Mouse (Mus musculus) forelimb bud, embryonic 11.5 days (tissue): Measurements from ENCODE around the gene Ccdc113.

Experiments
- DNase-seq: peaks from one replicate; pipeline ENCODE4 v3.0.0-alpha.2; 2012; ENCODE audit warnings: low read depth, low spot score

Ccdc113 gene

DNA sequence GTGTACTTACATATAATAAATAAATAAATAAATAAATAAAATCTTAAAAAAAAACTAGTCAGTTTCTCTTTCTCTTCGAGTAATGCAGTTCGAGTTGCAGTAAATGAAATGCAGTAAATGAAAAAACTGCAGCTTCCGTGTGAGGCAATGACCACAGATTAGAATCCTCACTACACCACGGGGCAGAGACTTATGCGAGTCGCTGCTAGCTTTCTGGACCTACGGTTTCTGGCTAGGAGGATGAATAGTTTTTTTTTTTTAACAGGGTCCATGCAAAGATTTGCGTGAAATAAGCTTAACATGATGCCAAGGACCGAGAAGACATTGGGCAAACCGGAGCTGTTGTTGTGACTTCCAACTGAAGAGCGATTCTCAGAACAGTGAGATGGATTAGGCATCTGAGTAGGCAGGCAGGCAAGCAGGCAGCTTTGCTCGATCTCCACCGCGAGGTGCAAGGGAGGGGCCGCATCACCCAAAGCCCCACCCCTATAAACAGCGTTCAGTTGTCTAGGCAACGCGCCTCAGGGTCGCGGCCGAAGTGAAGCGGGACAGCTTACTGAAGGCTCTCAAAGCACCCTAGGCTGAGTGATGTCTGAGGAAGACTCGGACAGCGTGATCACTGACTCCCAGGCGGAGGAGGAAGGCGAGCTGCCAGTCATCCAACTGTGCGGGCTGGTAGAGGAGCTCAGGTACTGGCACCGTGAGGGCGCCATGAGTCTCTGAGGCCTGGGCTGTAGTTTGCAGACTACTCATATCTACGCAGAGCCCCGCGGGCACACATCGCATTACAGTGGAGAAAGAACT, at the start of gene Ccdc113:
Ccdc113 (plus strand) TSS at position 502 of the 804 bp plus-strand sequence.
- peak; percentile 59 for DNase-seq

DNA sequence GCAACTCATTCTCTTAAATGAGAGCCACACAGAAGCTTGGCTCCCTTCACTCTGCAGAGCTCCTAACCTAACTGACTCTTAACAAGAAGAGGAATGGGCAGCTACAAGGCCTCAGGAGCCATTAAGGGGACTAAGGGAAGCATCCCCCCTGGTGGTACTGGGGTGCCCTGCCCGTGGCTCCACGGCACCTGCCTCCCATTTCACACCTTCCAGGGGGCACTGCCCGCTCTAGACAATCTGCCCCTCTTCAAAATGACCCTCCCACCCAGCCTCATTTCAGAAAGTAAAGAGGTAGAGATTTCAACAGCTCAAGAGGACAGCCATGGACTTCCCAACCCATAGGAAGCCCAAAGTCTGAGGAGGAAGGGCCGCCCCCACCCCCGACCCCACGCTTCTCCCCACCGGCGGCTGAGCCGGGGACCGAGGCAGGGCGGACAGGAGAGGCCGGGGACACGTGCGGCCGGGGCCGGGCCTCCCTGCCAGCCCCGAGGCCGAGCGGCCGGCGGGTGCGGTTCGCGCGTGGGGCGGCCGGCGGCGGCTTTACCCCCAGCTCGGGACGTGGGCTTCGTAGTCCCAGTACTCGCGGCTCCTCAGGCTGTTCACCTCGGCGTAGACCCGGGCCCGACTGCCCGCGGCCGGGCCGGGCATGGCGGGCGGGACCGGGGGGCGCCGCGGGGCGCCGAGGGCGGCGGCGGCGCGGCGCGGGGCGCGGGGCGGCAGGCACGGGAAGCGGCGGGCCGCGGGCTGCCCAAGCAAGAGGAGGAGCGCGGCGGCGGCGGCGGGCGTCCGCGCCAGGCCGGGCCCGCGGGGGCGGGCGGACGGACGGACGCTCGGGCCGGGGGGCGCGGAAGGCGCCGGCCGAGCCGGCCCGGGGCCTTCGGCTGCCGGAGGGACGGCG, 45.8 kb upstream of the Ccdc113 start:
- DNase-seq: no peak

- peak; percentile 63 for DNase-seq
Measured at GRCm38 (mm10) chr8:95488698-95489332, 45.1 kb upstream of the Ccdc113 start.

DNA sequence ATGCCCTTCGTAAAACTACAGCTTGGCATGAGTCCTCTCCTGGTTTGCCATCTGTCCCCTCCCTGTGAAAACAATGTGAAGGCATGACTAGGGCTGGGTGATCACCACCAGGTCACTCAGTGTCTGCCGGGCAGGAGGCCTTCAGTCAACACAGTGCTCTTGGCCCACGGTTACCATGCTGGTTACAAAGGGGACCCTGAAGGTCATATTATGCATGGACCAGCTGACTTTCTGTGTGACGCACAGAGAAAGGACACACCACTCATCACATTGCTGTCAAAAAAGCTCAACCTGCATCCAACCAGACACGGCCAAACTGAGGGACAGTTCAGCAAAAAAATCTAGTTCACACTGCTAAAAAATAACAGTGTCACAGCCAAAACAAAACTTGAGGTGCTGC, 43.9 kb upstream of the Ccdc113 start, which contains the start of gene Csnk2a2:
Csnk2a2 (minus strand) TSS at position 34 of the 400 bp plus-strand sequence.
- no peak for DNase-seq

- no peak for DNase-seq
Measured at GRCm38 (mm10) chr8:95492057-95492456, 41.8 kb upstream of the Ccdc113 start.

DNA sequence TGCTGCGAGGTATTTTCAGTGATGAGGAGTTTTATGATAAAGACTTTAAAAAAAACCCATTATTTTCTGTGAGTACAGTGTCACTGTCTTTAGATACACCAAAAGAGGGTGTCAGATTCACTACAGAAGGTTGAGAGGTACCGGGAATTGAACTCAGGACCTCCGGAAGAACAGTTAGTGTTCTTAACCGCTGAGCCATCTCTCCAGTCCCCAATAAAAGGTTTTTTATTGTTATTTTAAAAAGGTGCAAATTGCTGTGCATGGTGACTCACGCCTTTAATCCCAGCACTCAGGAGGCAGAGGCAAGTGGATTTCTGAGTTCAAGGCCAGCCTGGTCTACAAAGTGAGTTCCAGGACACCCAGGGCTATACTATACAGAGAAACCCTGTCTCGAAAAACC, 38.4 kb upstream of the Ccdc113 start:
- no peak for DNase-seq

DNA sequence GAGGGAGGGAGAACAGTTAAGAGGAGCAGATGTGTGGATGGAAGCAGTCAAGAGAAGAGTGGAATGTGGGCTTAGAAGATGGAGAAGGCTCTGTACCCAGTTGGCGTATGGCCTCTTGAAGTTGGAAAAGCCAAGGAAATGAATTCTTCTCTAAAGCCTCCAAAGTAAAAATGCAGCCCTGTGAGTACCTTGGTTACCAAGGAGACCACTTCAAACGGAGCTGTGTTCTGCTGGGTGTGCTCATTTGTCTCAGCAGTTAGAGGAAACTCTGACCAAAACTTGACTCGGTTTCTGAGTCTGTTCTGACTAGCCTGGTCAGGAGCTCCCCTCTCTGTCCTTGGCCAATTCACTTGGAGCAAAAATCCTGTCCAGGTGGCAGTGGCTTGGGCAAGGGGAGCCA, 37.5 kb upstream of the Ccdc113 start:
- DNase-seq: no peak

GRCm38 (mm10) chr8:95497821-95498220, 36.1 kb upstream of the Ccdc113 start:
- DNase-seq: no peak

GRCm38 (mm10) chr8:95499266-95500064, 34.4 kb upstream of the Ccdc113 start:
- no peak for DNase-seq

- no peak for DNase-seq
Measured at GRCm38 (mm10) chr8:95500436-95500835, 33.4 kb upstream of the Ccdc113 start.

DNA sequence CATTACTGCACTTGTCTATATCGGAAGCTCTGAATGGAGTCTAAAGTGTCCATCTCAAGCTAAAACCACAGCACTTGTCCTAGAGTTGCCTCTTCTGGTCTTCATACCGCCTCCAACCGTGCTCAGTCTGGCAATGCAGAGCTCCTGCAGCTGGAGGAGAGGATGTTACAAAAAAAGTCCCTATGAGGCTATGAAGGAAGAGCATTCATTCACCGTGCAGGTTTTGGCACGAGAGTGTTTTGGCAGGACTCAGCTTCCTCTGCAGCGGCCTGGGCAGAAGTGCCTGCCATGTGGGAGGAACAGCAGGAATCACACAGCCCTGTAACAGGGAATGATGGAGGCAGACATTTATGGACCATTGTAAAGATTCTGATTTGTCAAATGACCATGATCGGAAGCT, 31.5 kb upstream of the Ccdc113 start:
- no peak for DNase-seq

- DNase-seq: no peak
Measured at GRCm38 (mm10) chr8:95504835-95505234, 29.1 kb upstream of the Ccdc113 start.

DNA sequence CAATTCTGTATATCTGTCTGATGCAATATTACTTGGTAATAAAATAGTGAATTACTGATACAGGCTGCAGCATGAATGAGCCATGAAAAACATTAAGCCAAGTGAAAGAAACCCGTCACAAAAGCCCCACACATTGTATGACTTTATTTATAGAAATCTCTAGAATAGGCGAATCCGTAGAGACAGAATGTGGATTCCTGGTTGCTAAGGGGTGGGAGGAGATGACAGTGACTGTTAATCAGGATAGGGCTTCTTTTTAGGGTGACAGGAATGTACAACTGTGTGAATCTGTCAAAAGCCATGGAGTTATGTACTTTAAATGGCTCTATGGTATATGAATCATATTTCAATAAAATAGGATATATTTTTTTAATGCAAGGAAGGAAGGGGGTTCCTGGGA, 28.3 kb upstream of the Ccdc113 start:
- DNase-seq: no peak

- DNase-seq: no peak
Measured at GRCm38 (mm10) chr8:95506245-95506644, 27.6 kb upstream of the Ccdc113 start.

DNA sequence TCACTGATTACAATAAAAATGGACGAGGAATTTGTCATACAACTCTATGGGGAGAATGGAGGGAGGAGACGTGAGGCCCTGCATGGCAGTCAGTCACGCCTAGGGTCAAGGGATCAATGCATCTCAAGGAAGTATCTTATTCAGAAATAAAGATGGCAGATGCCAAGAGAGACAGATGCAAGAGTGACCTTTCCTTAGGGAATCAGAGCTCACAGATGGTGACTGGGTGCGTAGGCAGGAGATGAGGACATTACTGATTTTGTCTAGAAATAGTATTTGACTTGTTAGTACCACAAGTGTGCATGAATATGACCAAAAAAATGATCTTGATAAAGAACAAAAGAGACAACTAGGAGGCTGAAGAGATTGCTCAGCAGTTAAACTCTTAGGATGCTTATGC, 21.6 kb upstream of the Ccdc113 start:
- DNase-seq: no peak

- DNase-seq: no peak
Measured at GRCm38 (mm10) chr8:95513219-95513618, 20.7 kb upstream of the Ccdc113 start.

- no peak for DNase-seq
Measured at GRCm38 (mm10) chr8:95516928-95517327, 17.0 kb upstream of the Ccdc113 start.

GRCm38 (mm10) chr8:95523991-95524390, 9.9 kb upstream of the Ccdc113 start:
- no peak for DNase-seq

DNA sequence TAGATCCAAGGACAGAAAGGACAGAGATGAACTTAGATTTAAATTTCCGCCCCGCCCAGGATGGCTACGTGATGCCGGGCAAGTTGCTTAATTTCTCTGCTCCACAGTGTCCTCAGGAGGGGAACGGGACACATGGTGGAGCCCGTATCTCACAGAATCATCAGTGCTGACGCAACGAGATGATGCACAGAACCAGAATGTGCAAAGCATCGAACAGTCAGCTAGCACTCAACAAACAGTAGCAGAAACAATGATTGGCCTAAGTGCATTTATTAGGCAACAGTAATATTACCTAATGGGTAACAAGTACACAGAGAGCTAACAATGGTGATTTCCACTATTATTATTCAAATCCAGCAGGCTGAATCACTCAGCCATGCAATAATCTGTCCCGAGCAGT, 5.7 kb upstream of the Ccdc113 start:
- no peak for DNase-seq

DNA sequence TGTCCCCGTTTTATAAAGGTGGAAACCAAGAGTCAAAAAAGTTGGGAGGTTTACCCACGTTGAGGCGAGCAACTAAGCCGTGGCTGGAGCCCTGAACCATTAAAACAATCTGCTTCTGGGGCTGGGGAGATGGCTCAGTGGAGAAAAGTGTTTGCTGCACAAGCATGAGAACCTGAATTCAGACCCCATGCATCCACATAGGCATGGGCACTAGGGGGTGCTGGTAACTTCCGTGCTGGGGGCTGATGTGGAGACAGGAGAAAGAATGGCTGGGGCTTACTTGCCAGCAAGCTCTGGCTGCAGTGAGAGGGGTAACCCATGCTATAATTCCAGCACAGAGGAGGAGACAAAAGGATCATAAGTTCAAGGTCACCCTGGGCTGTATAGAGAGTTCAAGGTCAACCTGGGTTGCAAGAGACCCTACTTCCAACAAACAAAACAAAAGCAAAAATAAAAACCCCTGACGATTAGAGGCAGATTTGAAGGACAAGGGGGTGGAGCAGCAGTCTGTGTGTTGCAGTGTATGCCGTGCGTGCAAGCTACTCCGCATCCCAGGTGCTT, 5.1 kb upstream of the Ccdc113 start:
- no peak for DNase-seq

- DNase-seq: no peak
Measured at GRCm38 (mm10) chr8:95532206-95532605, 1.7 kb upstream of the Ccdc113 start.
